Mouse (Mus musculus): ENCODE measurements around the gene Ap1m2. TPM values are rescaled to one million over a fixed set of nuclear protein-coding genes. Genes with fewer than 3 reads are reported as not detected.

The Ap1m2 gene
- polyA plus RNA-seq, 1 experiment from 2014 or later: 1.2 TPM

DNA sequence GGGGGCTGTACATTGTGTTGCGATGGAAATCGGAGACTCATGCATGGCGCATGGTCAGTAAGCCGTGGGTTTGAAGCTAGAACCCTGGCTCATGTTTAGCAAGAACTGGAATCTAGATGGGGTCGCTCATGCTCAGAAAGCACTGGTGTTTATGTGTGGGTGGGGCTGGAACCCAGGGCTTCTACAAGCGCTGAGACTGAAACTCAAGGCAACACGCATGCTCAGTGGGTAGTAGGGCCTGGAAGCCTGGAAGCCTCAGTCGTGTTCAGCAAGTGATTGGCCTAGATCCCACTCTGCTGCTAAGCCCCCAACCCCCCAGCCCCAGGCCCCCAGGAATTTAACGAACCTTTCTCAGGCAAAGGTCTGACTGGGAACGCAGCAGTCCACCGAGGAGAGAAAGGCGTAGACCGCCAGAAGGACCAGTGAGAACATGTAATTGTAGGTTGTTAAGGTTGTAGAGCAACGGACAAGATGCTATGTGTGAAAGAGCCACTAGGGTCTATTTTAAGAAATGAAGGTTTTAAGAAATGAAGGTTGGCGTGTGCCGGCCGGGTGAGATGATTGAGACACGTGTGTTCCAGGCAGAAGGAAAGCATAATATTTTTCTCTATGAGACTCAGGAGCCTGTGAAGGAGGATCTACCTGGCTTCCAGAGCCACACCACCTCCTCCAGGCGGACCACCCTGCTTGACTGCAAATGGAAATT is 10.2 kb upstream of the Ap1m2 start:
- WGBS: 85% methylated on average over 19 of the region's 19 CpGs
- H3K4me2 ChIP-seq: peak overlapping the region; percentile 91
- H3K9me3 ChIP-seq: no peaks in the 10 kb centered on the region
- no peaks in the 10 kb centered on the region for H3K36me3 ChIP-seq (replicated peaks)
- ATAC-seq (replicated peaks): no peak
- H3K27me3 ChIP-seq (replicated peaks): no peaks in the 10 kb centered on the region
- no peak overlapping the region for H3K27ac ChIP-seq
- H3K4me1 ChIP-seq: peaks cover 19% of the 10 kb centered on the region
- no peak overlapping the region for H3K9ac ChIP-seq
- H3K4me3 ChIP-seq: no peak overlapping the region

DNA sequence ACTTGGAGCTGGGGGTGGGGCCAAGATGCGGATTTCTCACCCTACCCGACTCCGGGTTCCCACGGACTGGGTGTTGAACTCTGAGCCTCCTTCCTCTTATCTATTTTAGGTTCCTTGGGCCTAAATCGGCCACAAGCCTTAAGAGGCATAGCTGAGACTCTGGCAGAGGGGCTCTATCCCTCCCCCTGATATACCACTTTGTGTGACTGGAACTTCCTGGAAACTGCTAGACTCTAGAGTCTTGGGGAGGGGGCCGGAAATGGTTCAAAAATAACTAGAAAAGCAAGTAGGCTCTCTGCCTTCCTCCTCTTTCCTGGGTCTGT is 9.3 kb upstream of the Ap1m2 start:
- peak overlapping the region; percentile 91 for H3K4me2 ChIP-seq
- ATAC-seq (replicated peaks): 0 out of 2 replicates have a peak, but pooled peaks have one; percentile 7
- peak overlapping the region; percentile 73 for H3K9ac ChIP-seq
- no peaks in the 10 kb centered on the region for H3K9me3 ChIP-seq
- H3K4me3 ChIP-seq: peak overlapping the region; percentile 81
- no peaks in the 10 kb centered on the region for H3K36me3 ChIP-seq (replicated peaks)
- peaks cover 19% of the 10 kb centered on the region for H3K4me1 ChIP-seq
- WGBS: 20% methylated on average over 6 of the region's 6 CpGs
- no peaks in the 10 kb centered on the region for H3K27me3 ChIP-seq (replicated peaks)
- no peak overlapping the region for H3K27ac ChIP-seq

DNA sequence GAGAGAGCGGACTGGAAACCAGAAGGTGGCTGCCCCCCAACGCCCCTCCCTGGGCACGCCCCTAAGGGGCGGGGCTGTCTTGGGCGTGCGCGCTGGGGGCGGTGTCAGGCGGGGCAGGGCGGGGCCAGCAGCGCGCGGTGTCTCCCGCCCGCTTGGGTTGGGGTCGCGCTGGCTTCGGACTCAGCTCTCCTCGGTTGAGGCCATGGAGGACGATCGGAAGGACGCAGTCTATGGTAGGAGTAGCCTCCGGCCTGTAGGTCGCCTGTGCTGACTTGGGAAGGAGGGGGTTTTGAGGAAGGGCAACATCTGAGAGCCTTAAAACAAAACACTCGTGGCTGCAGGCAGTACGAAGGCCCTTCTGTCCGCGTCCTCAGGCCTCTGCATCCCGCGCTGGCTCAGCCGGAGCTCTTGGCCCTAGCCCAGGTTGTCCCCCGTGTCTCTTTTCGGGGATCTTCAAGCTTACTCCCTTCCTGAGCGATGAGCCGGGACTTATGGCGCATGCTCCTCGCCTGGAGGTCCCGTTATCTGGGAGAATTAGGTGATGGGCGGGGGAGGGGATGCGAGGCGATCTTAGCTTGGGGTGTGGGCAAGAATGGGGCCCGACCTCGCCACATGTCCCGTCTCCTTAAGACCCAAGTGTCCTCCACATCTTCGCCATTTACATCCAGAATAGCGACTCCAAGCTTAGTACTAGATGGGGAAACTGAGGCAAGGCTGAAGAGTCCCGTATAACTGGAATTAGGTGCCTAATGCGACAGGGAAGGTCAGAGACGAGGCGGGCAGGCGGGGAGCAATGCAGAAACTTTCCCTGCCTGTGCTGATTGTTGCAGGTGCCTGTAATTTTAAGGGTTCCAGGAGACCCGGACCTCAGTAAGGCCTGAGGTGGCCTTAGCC is 8.7 kb upstream of the Ap1m2 start, which contains the start of gene Slc44a2:
TSS of gene Slc44a2 (plus strand) at position 80 of the 894 bp plus-strand sequence.
- H3K27me3 ChIP-seq (replicated peaks): no peaks in the 10 kb centered on the region
- H3K27ac ChIP-seq: peak within 1 kb of the TSS; percentile 70
- H3K4me1 ChIP-seq: peaks cover 19% of the 10 kb centered on the region
- H3K4me3 ChIP-seq: peak within 1 kb of the TSS; percentile 81
- H3K9me3 ChIP-seq: no peaks in the 10 kb centered on the region
- no peaks in the 10 kb centered on the region for H3K36me3 ChIP-seq (replicated peaks)
- peak within 1 kb of the TSS; percentile 73 for H3K9ac ChIP-seq
- H3K4me2 ChIP-seq: peak within 1 kb of the TSS; percentile 91
- peak; percentile 94 for ATAC-seq (replicated peaks)
- WGBS: under 1% methylated on average over 52 of the region's 52 CpGs

DNA sequence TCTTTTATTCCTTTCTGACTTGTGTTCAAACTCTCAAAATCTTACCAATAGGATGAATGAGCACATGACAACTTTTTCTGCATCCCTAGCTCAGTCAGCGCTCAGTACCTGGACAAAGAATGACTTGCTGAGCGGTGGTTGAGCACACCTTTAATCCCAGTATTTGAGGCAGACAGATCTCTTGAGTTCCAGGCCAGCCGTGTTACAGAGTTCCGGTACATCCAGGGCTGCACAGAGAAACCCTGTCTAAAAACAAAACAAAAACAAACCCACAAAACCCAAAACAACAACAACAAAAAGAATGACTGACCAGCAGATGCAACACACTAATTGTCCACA is 8.1 kb upstream of the Ap1m2 start:
- Histone ChIP-seq H3K4me2 (peak overlapping the region; percentile 91), H3K4me3 (peak overlapping the region; percentile 81), H3K4me1 (peaks cover 19% of the 10 kb centered on the region), H3K9ac (peak overlapping the region; percentile 73), H3K36me3 (replicated peaks) (no peaks in the 10 kb centered on the region), H3K27me3 (replicated peaks) (no peaks in the 10 kb centered on the region), H3K9me3 (no peaks in the 10 kb centered on the region), H3K27ac (0 out of 2 replicates have a peak overlapping the region, but pooled peaks have one; percentile 70)
- WGBS: 23% methylated on average over 4 of the region's 4 CpGs
- ATAC-seq (replicated peaks): peak; percentile 65

DNA sequence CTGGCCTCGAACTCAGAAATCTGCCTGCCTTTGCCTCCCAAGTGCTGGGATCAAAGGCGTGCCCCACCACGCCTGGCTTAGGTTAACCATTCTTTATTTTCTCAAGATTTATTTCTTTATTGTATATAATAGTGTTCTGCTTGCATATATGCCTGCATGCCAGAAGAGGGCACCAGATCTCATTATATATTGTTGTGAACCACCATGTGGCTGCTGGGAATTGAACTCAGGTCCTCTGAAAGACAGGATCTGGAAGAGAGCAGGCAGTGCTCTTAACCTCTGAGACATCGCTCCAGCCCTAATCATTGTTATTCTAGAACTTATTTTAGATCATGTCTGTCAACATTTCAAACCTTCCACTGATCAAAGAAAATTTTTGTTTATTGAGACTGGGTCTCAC is 7.4 kb upstream of the Ap1m2 start:
- Histone ChIP-seq H3K9me3 (no peaks in the 10 kb centered on the region), H3K4me3 (no peak overlapping the region), H3K4me2 (no peak overlapping the region), H3K36me3 (replicated peaks) (no peaks in the 10 kb centered on the region), H3K9ac (no peak overlapping the region), H3K4me1 (peaks cover 19% of the 10 kb centered on the region), H3K27ac (no peak overlapping the region), H3K27me3 (replicated peaks) (no peaks in the 10 kb centered on the region)
- no peak for ATAC-seq (replicated peaks)
- 95% methylated on average over 4 of the region's 4 CpGs for WGBS

DNA sequence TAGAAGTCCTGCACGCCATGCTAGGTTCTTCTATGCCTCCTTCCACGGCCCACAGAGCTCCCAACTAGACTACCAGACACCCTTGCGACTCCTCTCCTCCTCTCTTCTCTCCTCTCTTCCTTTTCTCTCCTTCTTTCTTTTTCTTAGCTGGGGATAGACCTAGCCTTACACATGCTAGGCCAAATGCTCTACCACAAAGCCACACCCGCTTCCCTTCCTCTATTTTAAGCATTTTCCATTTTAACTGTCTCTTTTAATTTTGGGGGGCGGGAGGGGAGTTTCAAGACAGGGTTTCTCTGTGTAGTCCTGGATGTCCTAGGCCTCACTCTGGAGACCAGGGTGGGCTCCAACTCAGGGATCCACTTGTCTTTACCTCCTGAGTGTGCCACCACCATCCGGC is 6.7 kb upstream of the Ap1m2 start:
- H3K4me1 ChIP-seq: peaks cover 19% of the 10 kb centered on the region
- H3K36me3 ChIP-seq (replicated peaks): no peaks in the 10 kb centered on the region
- no peaks in the 10 kb centered on the region for H3K27me3 ChIP-seq (replicated peaks)
- H3K27ac ChIP-seq: no peak overlapping the region
- WGBS: 93% methylated on average over 6 of the region's 6 CpGs
- H3K4me3 ChIP-seq: no peak overlapping the region
- H3K9me3 ChIP-seq: no peaks in the 10 kb centered on the region
- no peak for ATAC-seq (replicated peaks)
- H3K4me2 ChIP-seq: no peak overlapping the region
- H3K9ac ChIP-seq: no peak overlapping the region

DNA sequence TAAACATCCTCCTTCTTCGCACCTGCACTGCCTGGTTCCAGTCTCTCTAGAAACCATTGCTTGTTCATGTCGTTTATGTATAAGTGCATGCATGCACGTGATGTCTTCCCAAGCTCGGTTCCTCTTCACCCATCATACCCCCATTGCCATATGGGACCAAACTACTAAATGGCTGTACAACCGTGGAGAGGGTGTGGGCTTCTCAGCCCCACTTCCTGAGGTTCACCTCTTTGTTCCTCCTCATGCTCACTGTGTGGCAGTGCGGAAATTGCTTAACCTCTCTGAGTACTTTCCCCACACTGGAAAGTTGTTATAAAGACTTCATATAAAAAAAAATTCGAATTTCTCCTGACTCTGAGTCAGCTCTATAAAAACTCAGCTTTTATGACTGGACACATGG is 4.6 kb upstream of the Ap1m2 start:
- 80% methylated on average over 7 of the region's 7 CpGs for WGBS
- Histone ChIP-seq H3K4me1 (peaks cover 13% of the 10 kb centered on the region), H3K4me3 (no peak overlapping the region)

DNA sequence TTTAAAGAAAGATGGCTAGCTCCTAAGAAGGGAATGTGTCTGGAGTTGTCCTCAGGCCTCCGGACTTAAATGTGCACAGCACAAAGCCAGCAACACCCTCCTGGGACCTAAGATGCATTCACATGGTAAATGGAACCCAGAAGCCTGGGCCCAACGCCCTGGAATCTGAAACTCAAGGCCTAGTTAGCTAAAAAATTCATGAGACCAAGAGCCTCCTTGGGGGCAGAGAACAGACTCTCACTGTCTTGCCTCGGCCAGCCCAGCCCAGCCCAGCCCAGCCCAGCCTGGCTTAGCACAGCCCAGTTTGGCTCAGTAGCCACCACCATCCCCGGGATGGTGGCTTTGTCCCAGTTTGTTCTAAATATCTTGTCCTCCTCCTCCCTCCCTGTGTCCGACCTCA is 3.3 kb upstream of the Ap1m2 start:
- Histone ChIP-seq H3K27me3 (replicated peaks) (peaks cover 8% of the 10 kb centered on the region), H3K4me1 (peaks cover 5% of the 10 kb centered on the region), H3K27ac (no peak overlapping the region), H3K4me3 (no peak overlapping the region), H3K9ac (no peak overlapping the region), H3K4me2 (no peak overlapping the region), H3K9me3 (no peaks in the 10 kb centered on the region), H3K36me3 (replicated peaks) (no peaks in the 10 kb centered on the region)
- no peak for ATAC-seq (replicated peaks)
- WGBS: 45% methylated on average over 5 of the region's 5 CpGs

More for the DNA sequence above, 4.6 kb upstream of the Ap1m2 start:
- H3K9me3 ChIP-seq: no peaks in the 10 kb centered on the region
- no peak overlapping the region for H3K27ac ChIP-seq
- H3K4me2 ChIP-seq: no peak overlapping the region
- no peak for ATAC-seq (replicated peaks)
- H3K36me3 ChIP-seq (replicated peaks): no peaks in the 10 kb centered on the region
- peaks cover 6% of the 10 kb centered on the region; the same call in 1 of the 2 replicates for H3K27me3 ChIP-seq (replicated peaks)
- no peak overlapping the region for H3K9ac ChIP-seq

DNA sequence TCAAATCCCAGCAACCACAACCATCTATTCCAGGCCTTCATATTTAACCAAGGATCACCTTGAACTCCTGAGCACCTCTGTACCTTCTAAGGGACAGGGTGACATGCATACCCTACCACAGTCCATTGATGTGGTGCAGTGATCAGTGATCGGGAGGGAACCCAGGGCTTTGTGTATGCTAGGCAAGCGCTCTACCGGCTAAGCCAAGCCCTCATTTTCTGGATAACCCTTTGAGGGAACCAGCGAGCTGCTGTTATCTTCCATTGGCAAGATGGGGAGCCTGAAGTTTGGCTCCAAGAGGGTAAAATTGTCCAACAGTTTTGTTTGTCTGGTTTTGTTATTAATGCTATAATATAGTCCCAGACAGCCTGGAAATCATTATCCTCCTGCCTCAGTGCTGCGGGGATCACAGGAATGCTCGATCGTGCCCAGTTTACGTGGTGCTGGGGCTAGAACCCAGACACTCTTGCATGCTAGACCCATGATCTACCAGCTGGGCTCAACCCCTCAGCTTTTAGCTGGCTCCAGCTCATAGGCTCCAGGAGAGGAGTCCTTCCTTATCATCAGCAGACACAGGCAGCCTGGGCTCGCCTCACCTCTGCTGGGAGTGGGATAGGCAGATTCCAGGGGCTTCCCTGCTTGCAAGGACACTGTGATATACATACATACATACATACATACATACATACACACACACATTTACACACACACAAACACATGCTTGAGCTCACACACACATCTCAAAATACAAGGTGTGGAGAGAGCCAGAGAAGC is 2.4 kb upstream of the Ap1m2 start:
- Histone ChIP-seq H3K27ac (no peak overlapping the region), H3K4me3 (no peak overlapping the region), H3K27me3 (replicated peaks) (peaks cover 8% of the 10 kb centered on the region), H3K9ac (no peak overlapping the region), H3K4me2 (no peak overlapping the region), H3K9me3 (no peaks in the 10 kb centered on the region), H3K36me3 (replicated peaks) (no peaks in the 10 kb centered on the region), H3K4me1 (no peaks in the 10 kb centered on the region)
- no peak for ATAC-seq (replicated peaks)
- WGBS: 91% methylated on average over 9 of the region's 9 CpGs

DNA sequence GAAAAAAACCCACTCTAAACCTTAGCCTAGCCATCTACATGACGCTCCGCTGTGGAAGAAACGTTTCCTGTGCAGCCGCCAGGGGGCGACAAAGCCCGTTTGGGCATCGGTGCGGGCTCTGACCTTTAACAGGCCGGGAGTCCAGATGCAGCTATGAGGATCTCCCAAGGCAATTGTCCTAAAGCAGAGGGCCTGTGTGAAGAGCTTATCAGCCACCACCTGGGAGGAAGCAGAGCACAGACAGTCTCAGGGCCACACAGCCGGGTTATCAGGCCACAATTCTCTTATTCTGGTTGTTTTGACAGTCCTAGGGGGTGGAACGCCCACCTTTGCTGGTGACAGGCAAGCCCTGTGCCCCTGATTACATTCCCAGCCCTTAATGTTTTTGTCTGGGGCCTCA is 1.3 kb upstream of the Ap1m2 start:
- ATAC-seq (replicated peaks): peak; percentile 61
- no peaks in the 10 kb centered on the region for H3K9me3 ChIP-seq
- H3K9ac ChIP-seq: no peak overlapping the region
- no peak overlapping the region for H3K27ac ChIP-seq
- WGBS: 8% methylated on average over 11 of the region's 11 CpGs
- no peak overlapping the region for H3K4me3 ChIP-seq
- peaks cover 8% of the 10 kb centered on the region for H3K27me3 ChIP-seq (replicated peaks)
- no peak overlapping the region for H3K4me2 ChIP-seq
- H3K4me1 ChIP-seq: no peaks in the 10 kb centered on the region
- H3K36me3 ChIP-seq (replicated peaks): no peaks in the 10 kb centered on the region

DNA sequence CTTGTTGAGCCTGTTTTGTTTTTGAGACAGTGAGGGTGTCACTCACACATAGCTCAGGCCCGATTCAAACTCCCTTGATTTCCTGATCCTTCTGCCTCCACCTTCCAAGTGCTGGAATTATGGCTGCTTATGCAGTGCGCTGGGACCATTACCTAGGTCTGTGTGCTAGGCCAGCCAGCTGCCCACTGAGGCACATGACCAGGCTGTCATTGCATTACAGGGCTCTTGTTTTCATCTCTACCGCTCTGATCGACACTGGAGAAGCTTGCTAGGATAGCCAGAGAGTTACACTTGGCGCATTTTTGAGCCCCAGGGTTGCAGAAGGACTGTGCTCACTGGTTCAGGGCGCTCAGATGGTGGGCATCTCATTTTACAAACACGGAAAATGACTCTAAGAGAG is 442 bp downstream of the Ap1m2 start:
- Histone ChIP-seq H3K9me3 (no peaks in the 10 kb centered on the region), H3K4me3 (peak overlapping the region; percentile 24), H3K27ac (no peak overlapping the region), H3K4me2 (peak overlapping the region; percentile 36; the same call in 1 of the 2 replicates), H3K36me3 (replicated peaks) (no peaks in the 10 kb centered on the region), H3K27me3 (replicated peaks) (peaks cover 8% of the 10 kb centered on the region), H3K4me1 (no peaks in the 10 kb centered on the region), H3K9ac (no peak overlapping the region)
- WGBS: 25% methylated on average over 7 of the region's 7 CpGs
- ATAC-seq (replicated peaks): no peak

DNA sequence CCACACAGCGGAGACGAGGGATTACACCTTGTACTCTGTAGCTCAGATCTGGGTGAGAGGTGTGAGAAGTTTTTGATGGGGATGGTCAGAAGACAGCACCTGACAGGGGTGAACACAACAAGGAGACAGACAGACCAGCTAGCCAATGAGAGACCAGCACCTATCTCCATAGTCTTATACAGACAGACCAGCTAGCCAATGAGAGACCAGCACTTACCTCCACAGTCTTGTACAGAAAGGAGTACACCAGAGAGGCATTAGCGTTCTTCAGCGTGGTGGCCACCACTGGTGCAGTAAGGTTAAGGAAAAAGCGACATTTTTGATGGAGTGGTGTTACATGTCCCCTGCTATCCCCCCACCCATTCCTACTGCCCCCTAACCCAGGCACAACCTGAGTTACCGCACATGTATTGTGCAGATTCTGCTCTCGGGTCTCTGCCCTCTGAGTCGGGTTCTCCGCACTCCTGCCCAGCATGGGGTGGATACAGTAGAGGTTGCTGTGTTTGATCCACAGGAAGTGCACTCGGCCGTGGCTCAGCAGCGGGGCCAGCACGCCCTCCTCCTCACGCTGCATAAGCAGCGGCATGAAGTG is 2.9 kb downstream of the Ap1m2 start:
- Histone ChIP-seq H3K9me3 (no peaks in the 10 kb centered on the region), H3K36me3 (replicated peaks) (no peaks in the 10 kb centered on the region), H3K27me3 (replicated peaks) (peaks cover 8% of the 10 kb centered on the region), H3K4me1 (no peaks in the 10 kb centered on the region), H3K4me2 (no peak overlapping the region), H3K9ac (no peak overlapping the region), H3K4me3 (no peak overlapping the region), H3K27ac (no peak overlapping the region)
- no peak for ATAC-seq (replicated peaks)
- 68% methylated on average over 15 of the region's 15 CpGs for WGBS

All from midbrain, embryonic 15.5 days (tissue).